Mouse (Mus musculus) small intestine, adult 2 months (tissue): Measurements from ENCODE around the gene Folr1.

Experiments used
- CTCF ChIP-seq: fragments of 200-500 bp; IDR thresholded peaks from 2 replicates; pipeline ENCODE4 v1.5.1; 2012; ENCODE audit warnings: low read depth, mild to moderate bottlenecking, control low read depth, inconsistent platforms, low read length, moderate library complexity, mixed read lengths; ENCODE audit not compliant: insufficient replicate concordance, insufficient read length; ENCODE audit errors: extremely low read depth
- POLR2A ChIP-seq: fragments of 200-500 bp; IDR thresholded peaks from 2 replicates; pipeline ENCODE4 v1.6.1; 2012; ENCODE audit warnings: low read depth, mild to moderate bottlenecking, control low read depth, inconsistent platforms, low read length, moderate library complexity

DNA sequence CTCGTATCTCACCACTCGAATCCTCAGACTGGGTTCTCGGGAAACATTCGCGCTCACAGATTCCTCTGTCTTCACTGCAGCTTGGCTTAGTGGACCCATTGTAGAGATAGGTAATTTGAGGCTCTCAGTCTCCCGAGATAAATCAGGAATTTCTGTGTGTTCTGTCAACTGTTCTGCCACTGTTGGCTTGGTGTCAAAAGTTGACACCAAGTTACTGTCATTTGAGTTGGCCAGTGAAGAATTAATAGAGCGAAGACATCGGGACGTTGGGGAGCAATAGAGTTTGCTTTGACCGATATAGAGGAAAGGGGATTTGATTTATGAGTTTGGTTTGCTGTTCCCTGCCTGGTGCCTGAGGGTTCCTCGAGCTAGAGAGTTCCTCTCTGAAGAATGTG lies 35.7 kb upstream of the Folr1 start, which contains the start of gene Tomt:
- TF ChIP-seq POLR2A: no peak
- TF ChIP-seq CTCF: no peak
